8 mouse cellular contexts compared by ENCODE assay signal in genomic region chr4:154024729-154025521, GRCm38 (mm10). TPM values are rescaled to one million over a fixed set of nuclear protein-coding genes. Genes with fewer than 3 reads are reported as not detected.
A peak's percentile ranks its signal among the peaks of the same experiment; 100 is the strongest.
DNase-seq lines count a peak whose midpoint lies in the region; ATAC-seq lines count a peak whose summit lies in the region.

No protein-coding gene starts in this region.

- ATAC-seq in lung, embryonic 15.5 days (ENCODE audit: borderline replicate concordance, extremely low read depth, low FRiP score, low TSS enrichment): no peak
- ATAC-seq in embryonic facial prominence, embryonic 12.5 days (ENCODE audit: insufficient number of reproducible peaks, insufficient read depth, low FRiP score, low TSS enrichment): no peak
- ATAC-seq in hindbrain, embryonic 16.5 days: no peak
- no peak for ATAC-seq in liver, embryonic 13.5 days (ENCODE audit: low read depth)
- ATAC-seq in stomach, embryonic 16.5 days (ENCODE audit: insufficient read depth, low FRiP score): no peak
- no peak for ATAC-seq in cerebellum, adult (ENCODE audit: insufficient number of reproducible peaks, low FRiP score, low TSS enrichment)

- no peak for DNase-seq in lung, postnatal 14 days
- peak; percentile 43 for DNase-seq in liver, embryonic 13.5 days
- no peak for DNase-seq in cerebellum, postnatal 10 days

- H3K27ac ChIP-seq in lung, embryonic 15.5 days: peak overlapping the region; percentile 34
- peak overlapping the region; percentile 37 for H3K27ac ChIP-seq in embryonic facial prominence, embryonic 12.5 days
- H3K27ac ChIP-seq in hindbrain, embryonic 16.5 days (ENCODE audit: low read depth, low read length): no peak overlapping the region
- peak overlapping the region; percentile 99 for H3K27ac ChIP-seq in liver, embryonic 13.5 days
- peak overlapping the region; percentile 72 for H3K27ac ChIP-seq in stomach, embryonic 16.5 days (ENCODE audit: low read length)

- H3K9ac ChIP-seq in lung, embryonic 15.5 days: peak overlapping the region; percentile 40
- H3K9ac ChIP-seq in embryonic facial prominence, embryonic 12.5 days: no peak overlapping the region
- H3K9ac ChIP-seq in hindbrain, embryonic 16.5 days (ENCODE audit: low read depth, low read length): peak overlapping the region; percentile 35
- peak overlapping the region; percentile 91 for H3K9ac ChIP-seq in liver, embryonic 13.5 days
- H3K9ac ChIP-seq in stomach, embryonic 16.5 days (ENCODE audit: low read length): peak overlapping the region; percentile 77

- 21% methylated on average over 17 of the region's 17 CpGs for WGBS in lung, embryonic 15.5 days
- WGBS in embryonic facial prominence, embryonic 12.5 days: 33% methylated on average over 17 of the region's 17 CpGs
- 38% methylated on average over 17 of the region's 17 CpGs for WGBS in hindbrain, embryonic 16.5 days
- 10% methylated on average over 17 of the region's 17 CpGs for WGBS in liver, embryonic 13.5 days (ENCODE audit: insufficient replicate concordance)
- WGBS in stomach, embryonic 16.5 days: 32% methylated on average over 17 of the region's 17 CpGs

- H3K4me3 ChIP-seq in lung, embryonic 15.5 days: peak overlapping the region; percentile 47
- H3K4me3 ChIP-seq in embryonic facial prominence, embryonic 12.5 days: 0 out of 2 replicates have a peak overlapping the region, but pooled peaks have one; percentile 35
- H3K4me3 ChIP-seq in hindbrain, embryonic 16.5 days (ENCODE audit: low read length): peak overlapping the region; percentile 39
- H3K4me3 ChIP-seq in liver, embryonic 13.5 days (replicated peaks): peak overlapping the region; percentile 80
- H3K4me3 ChIP-seq in stomach, embryonic 16.5 days (replicated peaks; ENCODE audit: low read length): peak overlapping the region; percentile 65

- H3K27me3 ChIP-seq in lung, embryonic 15.5 days: peaks cover 18% of the 10 kb centered on the region
- H3K27me3 ChIP-seq in embryonic facial prominence, embryonic 12.5 days: peaks cover 34% of the 10 kb centered on the region
- peaks cover 5% of the 10 kb centered on the region; the same call in 1 of the 2 replicates for H3K27me3 ChIP-seq in hindbrain, embryonic 16.5 days (replicated peaks; ENCODE audit: control insufficient read depth, insufficient read depth, low read length)
- no peaks in the 10 kb centered on the region for H3K27me3 ChIP-seq in liver, embryonic 13.5 days
- H3K27me3 ChIP-seq in stomach, embryonic 16.5 days (ENCODE audit: control insufficient read depth, insufficient read depth, low read length): no peaks in the 10 kb centered on the region

- H3K36me3 ChIP-seq in lung, embryonic 15.5 days: peaks cover 23% of the 10 kb centered on the region
- peaks cover 22% of the 10 kb centered on the region for H3K36me3 ChIP-seq in embryonic facial prominence, embryonic 12.5 days
- H3K36me3 ChIP-seq in hindbrain, embryonic 16.5 days (ENCODE audit: control insufficient read depth, insufficient read depth, low read length): peaks cover 23% of the 10 kb centered on the region
- peaks cover 41% of the 10 kb centered on the region for H3K36me3 ChIP-seq in liver, embryonic 13.5 days
- H3K36me3 ChIP-seq in stomach, embryonic 16.5 days (ENCODE audit: control insufficient read depth, insufficient read depth, low read length): 0 out of 2 replicates have a peak, but pooled peaks cover 15% of the 10 kb centered on the region

- H3K4me2 ChIP-seq in lung, embryonic 15.5 days: peak overlapping the region; percentile 71
- H3K4me2 ChIP-seq in embryonic facial prominence, embryonic 12.5 days (replicated peaks): peak overlapping the region; percentile 57
- H3K4me2 ChIP-seq in hindbrain, embryonic 16.5 days (ENCODE audit: low read length): peak overlapping the region; percentile 66
- peak overlapping the region; percentile 79 for H3K4me2 ChIP-seq in liver, embryonic 13.5 days
- H3K4me2 ChIP-seq in stomach, embryonic 16.5 days (ENCODE audit: low read depth, low read length): peak overlapping the region; percentile 81

- no peaks in the 10 kb centered on the region for H3K9me3 ChIP-seq in lung, embryonic 15.5 days
- no peaks in the 10 kb centered on the region for H3K9me3 ChIP-seq in embryonic facial prominence, embryonic 12.5 days
- no peaks in the 10 kb centered on the region for H3K9me3 ChIP-seq in hindbrain, embryonic 16.5 days (ENCODE audit: control insufficient read depth, low read length)
- H3K9me3 ChIP-seq in liver, embryonic 13.5 days (replicated peaks): no peaks in the 10 kb centered on the region
- H3K9me3 ChIP-seq in stomach, embryonic 16.5 days (replicated peaks; ENCODE audit: control insufficient read depth, low read length): no peaks in the 10 kb centered on the region

- peaks cover 22% of the 10 kb centered on the region for H3K4me1 ChIP-seq in lung, embryonic 15.5 days
- H3K4me1 ChIP-seq in embryonic facial prominence, embryonic 12.5 days: peaks cover 10% of the 10 kb centered on the region
- peaks cover 13% of the 10 kb centered on the region for H3K4me1 ChIP-seq in hindbrain, embryonic 16.5 days (ENCODE audit: control insufficient read depth, insufficient read depth, low read depth, low read length)
- peaks cover 73% of the 10 kb centered on the region for H3K4me1 ChIP-seq in liver, embryonic 13.5 days (replicated peaks)
- H3K4me1 ChIP-seq in stomach, embryonic 16.5 days (ENCODE audit: control insufficient read depth, insufficient read depth, low read length): peaks cover 39% of the 10 kb centered on the region

RNA-seq across cellular contexts. Expression of gene Smim1, which starts 1.1 kb away (rescaled TPM):
- 28.9 and 39.3 TPM in 2 replicates for polyA plus RNA-seq in lung, embryonic 15.5 days (2015; fragmentation: Nextera tagmentation; extraction: Ambion mirVana)
- polyA plus RNA-seq in embryonic facial prominence, embryonic 12.5 days (2016; fragmentation: Nextera tagmentation; extraction: Ambion mirVana): 9.3 and 10.1 TPM in 2 replicates
- 13.9 and 14.9 TPM in 2 replicates for polyA plus RNA-seq in hindbrain, embryonic 16.5 days (2015; fragmentation: Nextera tagmentation; extraction: Ambion mirVana)
- 327 and 398 TPM in 2 replicates for polyA plus RNA-seq in liver, embryonic 13.5 days (2015; fragmentation: Nextera tagmentation; extraction: Ambion mirVana)
- 58.7 and 63.0 TPM in 2 replicates for polyA plus RNA-seq in stomach, embryonic 16.5 days (2015; fragmentation: Nextera tagmentation; extraction: Ambion mirVana)

RNA-seq across cellular contexts. Expression of gene Lrrc47, which starts 13.4 kb away (rescaled TPM):
- 18.0 and 19.5 TPM in 2 replicates for polyA plus RNA-seq in lung, embryonic 15.5 days (2015; fragmentation: Nextera tagmentation; extraction: Ambion mirVana)
- 36.0 and 36.8 TPM in 2 replicates for polyA plus RNA-seq in embryonic facial prominence, embryonic 12.5 days (2016; fragmentation: Nextera tagmentation; extraction: Ambion mirVana)
- 12.8 and 15.8 TPM in 2 replicates for polyA plus RNA-seq in hindbrain, embryonic 16.5 days (2015; fragmentation: Nextera tagmentation; extraction: Ambion mirVana)
- polyA plus RNA-seq in liver, embryonic 13.5 days (2015; fragmentation: Nextera tagmentation; extraction: Ambion mirVana): 19.1 and 20.3 TPM in 2 replicates
- 8.6 and 10.9 TPM in 2 replicates for polyA plus RNA-seq in stomach, embryonic 16.5 days (2015; fragmentation: Nextera tagmentation; extraction: Ambion mirVana)

RNA-seq across cellular contexts. Expression of gene Ccdc27, which starts 17.6 kb away (rescaled TPM):
- not detected in 2 replicates for polyA plus RNA-seq in lung, embryonic 15.5 days (2015; fragmentation: Nextera tagmentation; extraction: Ambion mirVana)
- polyA plus RNA-seq in embryonic facial prominence, embryonic 12.5 days (2016; fragmentation: Nextera tagmentation; extraction: Ambion mirVana): not detected in 2 replicates
- polyA plus RNA-seq in hindbrain, embryonic 16.5 days (2015; fragmentation: Nextera tagmentation; extraction: Ambion mirVana): not detected in 2 replicates
- 0.07 TPM in 1 of 2 replicates, not detected in the other for polyA plus RNA-seq in liver, embryonic 13.5 days (2015; fragmentation: Nextera tagmentation; extraction: Ambion mirVana)
- polyA plus RNA-seq in stomach, embryonic 16.5 days (2015; fragmentation: Nextera tagmentation; extraction: Ambion mirVana): not detected in 2 replicates

RNA-seq across cellular contexts. Expression of gene Cep104, which starts 49.9 kb away (rescaled TPM):
- 16.8 and 18.0 TPM in 2 replicates for polyA plus RNA-seq in lung, embryonic 15.5 days (2015; fragmentation: Nextera tagmentation; extraction: Ambion mirVana)
- 19.2 and 19.8 TPM in 2 replicates for polyA plus RNA-seq in embryonic facial prominence, embryonic 12.5 days (2016; fragmentation: Nextera tagmentation; extraction: Ambion mirVana)
- 16.5 and 17.1 TPM in 2 replicates for polyA plus RNA-seq in hindbrain, embryonic 16.5 days (2015; fragmentation: Nextera tagmentation; extraction: Ambion mirVana)
- 6.3 and 8.7 TPM in 2 replicates for polyA plus RNA-seq in liver, embryonic 13.5 days (2015; fragmentation: Nextera tagmentation; extraction: Ambion mirVana)
- polyA plus RNA-seq in stomach, embryonic 16.5 days (2015; fragmentation: Nextera tagmentation; extraction: Ambion mirVana): 12.0 and 13.9 TPM in 2 replicates

RNA-seq across cellular contexts. Expression of gene Dffb, which starts 50.0 kb away (rescaled TPM):
- 12.2 and 12.4 TPM in 2 replicates for polyA plus RNA-seq in lung, embryonic 15.5 days (2015; fragmentation: Nextera tagmentation; extraction: Ambion mirVana)
- 14.8 and 15.5 TPM in 2 replicates for polyA plus RNA-seq in embryonic facial prominence, embryonic 12.5 days (2016; fragmentation: Nextera tagmentation; extraction: Ambion mirVana)
- polyA plus RNA-seq in hindbrain, embryonic 16.5 days (2015; fragmentation: Nextera tagmentation; extraction: Ambion mirVana): 8.5 and 9.6 TPM in 2 replicates
- 11.0 and 11.1 TPM in 2 replicates for polyA plus RNA-seq in liver, embryonic 13.5 days (2015; fragmentation: Nextera tagmentation; extraction: Ambion mirVana)
- 12.4 and 12.8 TPM in 2 replicates for polyA plus RNA-seq in stomach, embryonic 16.5 days (2015; fragmentation: Nextera tagmentation; extraction: Ambion mirVana)
